Mouse (Mus musculus): ENCODE measurements around the gene Ddb1. TPM values are rescaled to one million over a fixed set of nuclear protein-coding genes. Genes with fewer than 3 reads are reported as not detected.

Ddb1 gene
- polyA plus RNA-seq, 1 experiment from 2014 or later, result 430 TPM

- Histone ChIP-seq H3K27me3 (ENCODE audit: insufficient read depth, low read length) (peaks cover 3% of the 10 kb centered on the region; the same call in 1 of the 2 replicates), H3K4me3 (ENCODE audit: low read length) (no peak overlapping the region), H3K27ac (ENCODE audit: low read length) (no peak overlapping the region), H3K36me3 (ENCODE audit: insufficient read depth, low read length) (peaks cover 8% of the 10 kb centered on the region), H3K9ac (replicated peaks; ENCODE audit: low read length) (no peak overlapping the region), H3K4me2 (replicated peaks; ENCODE audit: low read depth, low read length) (no peak overlapping the region), H3K4me1 (ENCODE audit: insufficient read depth, low read length) (no peaks in the 10 kb centered on the region), H3K9me3 (ENCODE audit: low read length) (no peaks in the 10 kb centered on the region)
- WGBS, result 78% methylated on average over 4 of the region's 4 CpGs
- no peak for ATAC-seq (ENCODE audit: low FRiP score, low TSS enrichment)
Observed at GRCm38 (mm10) chr19:10565217-10565616, 39.9 kb upstream of the Ddb1 start.

GRCm38 (mm10) chr19:10569627-10570026 lies 35.5 kb upstream of the Ddb1 start:
- Histone ChIP-seq H3K36me3 (ENCODE audit: insufficient read depth, low read length) (peaks cover 29% of the 10 kb centered on the region), H3K27ac (ENCODE audit: low read length) (no peak overlapping the region), H3K27me3 (ENCODE audit: insufficient read depth, low read length) (peaks cover 3% of the 10 kb centered on the region; the same call in 1 of the 2 replicates), H3K4me2 (replicated peaks; ENCODE audit: low read depth, low read length) (no peak overlapping the region), H3K9me3 (ENCODE audit: low read length) (no peaks in the 10 kb centered on the region), H3K4me3 (ENCODE audit: low read length) (no peak overlapping the region), H3K9ac (replicated peaks; ENCODE audit: low read length) (no peak overlapping the region), H3K4me1 (ENCODE audit: insufficient read depth, low read length) (no peaks in the 10 kb centered on the region)
- no peak for ATAC-seq (ENCODE audit: low FRiP score, low TSS enrichment)
- 97% methylated on average over 6 of the region's 6 CpGs for WGBS

DNA sequence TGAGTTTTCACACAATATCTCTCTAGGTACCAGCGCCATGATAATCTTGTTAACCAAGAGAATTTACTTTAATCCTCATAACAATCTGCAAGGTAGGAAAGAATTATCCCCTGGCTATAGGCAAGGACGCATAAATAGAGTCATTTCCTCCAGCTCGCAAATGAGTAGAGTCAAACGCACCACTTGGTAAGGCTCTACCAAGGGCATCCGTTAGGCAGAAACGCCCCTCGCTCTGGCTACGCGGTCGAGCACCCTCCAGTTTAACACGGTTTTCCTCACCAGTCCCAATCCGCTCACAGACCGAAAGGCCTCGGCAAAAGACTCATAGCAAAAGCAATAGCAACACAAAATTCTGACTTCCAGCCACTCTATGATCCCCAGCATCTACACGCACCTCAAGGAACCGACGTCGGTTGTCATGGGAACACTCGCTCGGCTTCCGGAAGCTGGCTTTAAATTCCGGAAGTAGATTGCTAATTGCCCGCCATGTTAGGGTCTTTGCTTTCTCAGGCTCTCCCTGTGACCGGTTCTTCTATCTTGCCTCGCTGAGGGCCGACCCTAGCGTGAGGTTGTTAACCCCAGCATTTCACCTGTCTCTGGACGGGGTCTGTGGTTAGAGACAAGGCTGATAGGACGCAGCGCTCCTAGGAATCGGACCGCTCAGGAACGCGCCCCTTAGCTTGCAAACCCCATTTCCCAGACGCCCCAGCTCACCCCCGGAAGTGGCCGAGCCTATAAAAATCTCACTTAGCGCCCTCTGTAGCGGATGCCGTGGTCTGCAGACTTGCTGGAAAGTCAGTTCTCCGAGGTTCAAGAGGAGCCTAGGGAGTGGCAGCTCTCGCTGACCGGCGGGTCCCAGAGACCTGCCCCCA lies 28.2 kb upstream of the Ddb1 start, which contains the start of the genes Cyb561a3 and Tmem138:
Cyb561a3 (plus strand) TSS at position 483 of the 872 bp plus-strand sequence.
Tmem138 (minus strand) TSS at position 673 of the 872 bp plus-strand sequence.
- H3K27me3 ChIP-seq (ENCODE audit: insufficient read depth, low read length), result no peaks in the 10 kb centered on the region
- H3K4me2 ChIP-seq (replicated peaks; ENCODE audit: low read depth, low read length), result peak within 1 kb of the TSS; percentile 87

DNA sequence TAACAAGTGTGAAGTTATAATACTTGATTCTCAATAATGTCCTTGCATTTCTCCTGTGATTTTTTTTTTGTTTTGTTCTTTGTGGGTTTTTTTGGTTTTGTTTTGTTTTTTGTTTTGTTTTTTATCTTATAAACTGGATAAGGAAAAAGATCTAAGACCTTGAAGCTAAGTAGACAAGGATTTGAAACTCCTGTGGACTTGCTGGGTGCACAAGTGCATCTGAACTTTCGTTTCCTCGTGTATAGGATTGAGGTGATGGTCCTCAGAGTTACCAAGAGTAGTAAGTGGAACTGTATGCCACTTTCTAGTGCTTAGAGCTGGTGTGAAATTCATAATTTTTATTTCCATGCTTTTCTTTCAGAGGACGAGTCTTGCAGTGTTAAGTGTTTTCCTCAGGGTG lies 25.0 kb upstream of the Ddb1 start:
- Histone ChIP-seq H3K9me3 (ENCODE audit: low read length) (no peaks in the 10 kb centered on the region), H3K4me3 (ENCODE audit: low read length) (no peak overlapping the region), H3K27ac (ENCODE audit: low read length) (no peak overlapping the region), H3K36me3 (ENCODE audit: insufficient read depth, low read length) (peaks cover under 1% of the 10 kb centered on the region; the same call in 1 of the 2 replicates), H3K9ac (replicated peaks; ENCODE audit: low read length) (no peak overlapping the region), H3K4me2 (replicated peaks; ENCODE audit: low read depth, low read length) (no peak overlapping the region), H3K27me3 (ENCODE audit: insufficient read depth, low read length) (no peaks in the 10 kb centered on the region), H3K4me1 (ENCODE audit: insufficient read depth, low read length) (peaks cover 15% of the 10 kb centered on the region)
- ATAC-seq (ENCODE audit: low FRiP score, low TSS enrichment), result no peak
- 78% methylated on average over 3 of the region's 3 CpGs for WGBS

More for the DNA sequence above, 28.2 kb upstream of the Ddb1 start, which contains the start of the genes Cyb561a3 and Tmem138:
- H3K27ac ChIP-seq (ENCODE audit: low read length), result peak within 1 kb of the TSS; percentile 95
- H3K36me3 ChIP-seq (ENCODE audit: insufficient read depth, low read length), result peaks cover 20% of the 10 kb centered on the region
- H3K4me1 ChIP-seq (ENCODE audit: insufficient read depth, low read length), result peaks cover 15% of the 10 kb centered on the region
- under 1% methylated on average over 44 of the region's 44 CpGs for WGBS
- peak; percentile 97 for ATAC-seq (ENCODE audit: low FRiP score, low TSS enrichment)
- peak within 1 kb of the TSS; percentile 64 for H3K4me3 ChIP-seq (ENCODE audit: low read length)
- H3K9me3 ChIP-seq (ENCODE audit: low read length), result no peaks in the 10 kb centered on the region
- H3K9ac ChIP-seq (replicated peaks; ENCODE audit: low read length), result peak within 1 kb of the TSS; percentile 87

DNA sequence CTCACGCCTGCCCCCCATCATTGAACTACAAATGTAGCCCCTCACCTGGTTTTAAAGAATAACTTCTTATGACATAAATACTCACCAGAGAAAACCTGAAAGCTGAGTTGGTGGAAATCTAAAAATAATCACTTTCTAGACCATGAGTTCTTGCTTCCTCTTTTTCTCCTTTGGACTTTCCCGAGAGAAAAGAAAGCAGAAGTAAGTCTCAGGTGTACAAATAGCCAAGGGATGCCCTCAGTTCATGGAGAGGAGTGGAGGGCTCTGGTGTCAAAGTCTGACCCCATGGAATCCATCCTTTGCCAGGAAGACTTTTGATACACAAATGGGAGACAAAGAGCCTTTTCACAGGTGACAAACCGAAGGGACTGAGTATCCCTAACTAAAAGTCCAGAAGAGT lies 24.4 kb upstream of the Ddb1 start:
- Histone ChIP-seq H3K36me3 (ENCODE audit: insufficient read depth, low read length) (no peaks in the 10 kb centered on the region), H3K4me2 (replicated peaks; ENCODE audit: low read depth, low read length) (no peak overlapping the region), H3K27ac (ENCODE audit: low read length) (no peak overlapping the region), H3K9me3 (ENCODE audit: low read length) (no peaks in the 10 kb centered on the region), H3K27me3 (ENCODE audit: insufficient read depth, low read length) (no peaks in the 10 kb centered on the region), H3K4me1 (ENCODE audit: insufficient read depth, low read length) (peaks cover 15% of the 10 kb centered on the region), H3K9ac (replicated peaks; ENCODE audit: low read length) (no peak overlapping the region), H3K4me3 (ENCODE audit: low read length) (no peak overlapping the region)
- ATAC-seq (ENCODE audit: low FRiP score, low TSS enrichment), result no peak
- WGBS, result 83% methylated on average over 3 of the region's 3 CpGs

GRCm38 (mm10) chr19:10581984-10582383 lies 23.1 kb upstream of the Ddb1 start:
- Histone ChIP-seq H3K4me1 (ENCODE audit: insufficient read depth, low read length) (peaks cover 10% of the 10 kb centered on the region), H3K27me3 (ENCODE audit: insufficient read depth, low read length) (no peaks in the 10 kb centered on the region), H3K9me3 (ENCODE audit: low read length) (no peaks in the 10 kb centered on the region), H3K27ac (ENCODE audit: low read length) (no peak overlapping the region), H3K4me3 (ENCODE audit: low read length) (no peak overlapping the region), H3K36me3 (ENCODE audit: insufficient read depth, low read length) (no peaks in the 10 kb centered on the region), H3K4me2 (replicated peaks; ENCODE audit: low read depth, low read length) (no peak overlapping the region), H3K9ac (replicated peaks; ENCODE audit: low read length) (no peak overlapping the region)
- no peak for ATAC-seq (ENCODE audit: low FRiP score, low TSS enrichment)
- WGBS, result 82% methylated on average over 6 of the region's 6 CpGs

GRCm38 (mm10) chr19:10583550-10584146 lies 21.5 kb upstream of the Ddb1 start:
- Histone ChIP-seq H3K4me3 (ENCODE audit: low read length) (no peak overlapping the region), H3K27ac (ENCODE audit: low read length) (no peak overlapping the region), H3K4me1 (ENCODE audit: insufficient read depth, low read length) (no peaks in the 10 kb centered on the region; the same call in 1 of the 2 replicates), H3K9ac (replicated peaks; ENCODE audit: low read length) (no peak overlapping the region), H3K27me3 (ENCODE audit: insufficient read depth, low read length) (no peaks in the 10 kb centered on the region), H3K36me3 (ENCODE audit: insufficient read depth, low read length) (no peaks in the 10 kb centered on the region), H3K9me3 (ENCODE audit: low read length) (no peaks in the 10 kb centered on the region), H3K4me2 (replicated peaks; ENCODE audit: low read depth, low read length) (no peak overlapping the region)
- WGBS, result 59% methylated on average over 7 of the region's 7 CpGs
- no peak for ATAC-seq (ENCODE audit: low FRiP score, low TSS enrichment)

DNA sequence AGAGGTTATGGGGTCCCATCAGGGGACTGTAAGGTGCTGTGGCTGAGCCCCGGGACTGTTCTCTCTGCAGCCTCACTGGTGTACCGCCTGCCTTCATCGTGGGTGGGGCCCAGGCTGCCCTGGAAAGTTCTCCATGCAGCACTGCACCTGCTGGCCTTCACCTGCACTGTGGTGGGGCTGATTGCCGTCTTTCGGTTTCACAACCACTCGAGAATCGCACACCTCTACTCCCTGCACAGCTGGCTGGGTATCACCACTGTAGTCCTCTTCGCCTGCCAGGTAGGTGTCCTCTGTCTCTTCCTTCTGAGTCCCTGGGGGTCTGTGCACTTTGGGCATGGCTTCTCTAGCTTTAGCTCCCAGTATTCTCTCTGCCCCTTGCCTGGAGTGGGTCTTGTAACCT lies 20.0 kb upstream of the Ddb1 start:
- no peak overlapping the region for H3K9ac ChIP-seq (replicated peaks; ENCODE audit: low read length)
- no peak overlapping the region for H3K27ac ChIP-seq (ENCODE audit: low read length)
- H3K36me3 ChIP-seq (ENCODE audit: insufficient read depth, low read length), result no peaks in the 10 kb centered on the region
- H3K4me2 ChIP-seq (replicated peaks; ENCODE audit: low read depth, low read length), result no peak overlapping the region
- H3K27me3 ChIP-seq (ENCODE audit: insufficient read depth, low read length), result no peaks in the 10 kb centered on the region
- no peaks in the 10 kb centered on the region for H3K9me3 ChIP-seq (ENCODE audit: low read length)
- ATAC-seq (ENCODE audit: low FRiP score, low TSS enrichment), result peak; percentile 27; the same call in 1 of the 2 replicates
- no peaks in the 10 kb centered on the region for H3K4me1 ChIP-seq (ENCODE audit: insufficient read depth, low read length)
- 84% methylated on average over 8 of the region's 8 CpGs for WGBS
- no peak overlapping the region for H3K4me3 ChIP-seq (ENCODE audit: low read length)

GRCm38 (mm10) chr19:10587231-10587630 lies 17.9 kb upstream of the Ddb1 start:
- 0 out of 2 replicates have a peak, but pooled peaks cover 3% of the 10 kb centered on the region for H3K36me3 ChIP-seq (ENCODE audit: insufficient read depth, low read length)
- no peak for ATAC-seq (ENCODE audit: low FRiP score, low TSS enrichment)
- H3K27me3 ChIP-seq (ENCODE audit: insufficient read depth, low read length), result no peaks in the 10 kb centered on the region
- H3K27ac ChIP-seq (ENCODE audit: low read length), result no peak overlapping the region
- 91% methylated on average over 7 of the region's 8 CpGs for WGBS
- H3K9ac ChIP-seq (replicated peaks; ENCODE audit: low read length), result no peak overlapping the region
- no peaks in the 10 kb centered on the region for H3K4me1 ChIP-seq (ENCODE audit: insufficient read depth, low read length)
- no peak overlapping the region for H3K4me2 ChIP-seq (replicated peaks; ENCODE audit: low read depth, low read length)
- no peak overlapping the region for H3K4me3 ChIP-seq (ENCODE audit: low read length)
- no peaks in the 10 kb centered on the region for H3K9me3 ChIP-seq (ENCODE audit: low read length)

All from kidney, embryonic 16.5 days (tissue).